Mouse (Mus musculus) heart, embryonic 15.5 days (tissue): ENCODE results near the gene Taf1. TPM values are rescaled to one million over a fixed set of nuclear protein-coding genes. Genes with fewer than 3 reads are reported as not detected.

Experiments used
- ATAC-seq: fragments of 200-750 bp; cut with Nextera tagmentation; replicated peaks from 2 replicates; pipeline ENCODE4 v1.8.0; 2017; ENCODE audit warnings: low read depth, moderate TSS enrichment; ENCODE audit not compliant: insufficient number of reproducible peaks, insufficient read depth, low FRiP score
- H3K27ac ChIP-seq: fragments of 300-500 bp; sonication (generic); 2 replicates; pipeline ENCODE4 v1.5.1; 2015; ENCODE audit warnings: mild to moderate bottlenecking, inconsistent platforms
- H3K27me3 ChIP-seq: fragments of 300-500 bp; sonication (generic); 2 replicates; pipeline ENCODE4 v1.6.1; 2015; ENCODE audit warnings: inconsistent platforms
- H3K36me3 ChIP-seq: fragments of 300-500 bp; sonication (generic); 2 replicates; pipeline ENCODE4 v1.6.1; 2015; ENCODE audit warnings: mild to moderate bottlenecking, inconsistent platforms
- H3K4me1 ChIP-seq: fragments of 300-500 bp; sonication (generic); replicated peaks from 2 replicates; pipeline ENCODE4 v1.6.1; 2015; ENCODE audit warnings: inconsistent platforms
- H3K4me2 ChIP-seq: fragments of 300-500 bp; sonication (generic); 2 replicates; pipeline ENCODE4 v1.6.1; 2015; ENCODE audit warnings: inconsistent platforms, mild to moderate bottlenecking, moderate library complexity
- H3K4me3 ChIP-seq: fragments of 300-500 bp; sonication (generic); 2 replicates; pipeline ENCODE4 v1.5.1; 2015; ENCODE audit warnings: mild to moderate bottlenecking, inconsistent platforms
- H3K9ac ChIP-seq: fragments of 300-500 bp; sonication (generic); 2 replicates; pipeline ENCODE4 v1.6.1; 2015; ENCODE audit warnings: mild to moderate bottlenecking, inconsistent platforms
- H3K9me3 ChIP-seq: fragments of 300-500 bp; sonication (generic); replicated peaks from 2 replicates; pipeline ENCODE4 v1.6.1; 2016; ENCODE audit warnings: inconsistent platforms
- WGBS: fragments of 180-500 bp; shearing (Covaris S2); methylation state at CpG from one replicate; pipeline ENCODE4 v1.1.7; 2015; ENCODE audit warnings: mixed read lengths; 5-methylcytosine and 5-hydroxymethylcytosine counted together
- polyA plus RNA-seq: library from polyadenylated mRNA; unstranded; fragments of >200 nt; fragmentation: Nextera tagmentation; extraction: Ambion mirVana; gene quantifications from 2 replicates; pipeline ENCODE4 v1.2.1, GENCODE M21; 2015

Taf1 gene
- polyA plus RNA-seq, 1 experiment from 2014 or later, result 6.3 TPM

DNA sequence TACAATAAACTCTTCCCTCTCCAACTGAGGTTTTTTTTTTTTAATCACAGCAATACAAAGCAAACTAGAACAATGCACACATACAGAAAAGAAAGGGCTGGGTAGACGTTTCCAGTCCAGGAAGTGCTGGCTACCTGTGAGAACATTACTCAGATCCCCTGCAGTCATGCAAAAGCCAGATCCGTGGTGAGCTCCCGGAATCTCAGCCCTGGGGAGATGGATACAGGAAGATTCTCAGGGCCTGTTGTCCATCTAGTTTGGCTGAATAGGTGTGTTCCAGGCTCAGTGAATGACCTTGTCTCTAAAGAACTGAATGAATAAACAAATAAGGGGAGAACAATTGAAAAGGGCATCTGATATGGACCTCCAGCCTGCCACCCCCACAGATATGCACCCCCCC, 90.0 kb downstream of the Taf1 start:
- whole genome bisulfite sequencing, result 55% methylated on average over 3 of the region's 3 CpGs
- ATAC-seq, result no peak
- Histone ChIP-seq H3K4me2 (no peak overlapping the region), H3K27me3 (peaks cover 14% of the 10 kb centered on the region), H3K9ac (no peak overlapping the region), H3K9me3 (no peaks in the 10 kb centered on the region), H3K4me1 (no peaks in the 10 kb centered on the region), H3K36me3 (no peaks in the 10 kb centered on the region), H3K4me3 (no peak overlapping the region), H3K27ac (no peak overlapping the region)

DNA sequence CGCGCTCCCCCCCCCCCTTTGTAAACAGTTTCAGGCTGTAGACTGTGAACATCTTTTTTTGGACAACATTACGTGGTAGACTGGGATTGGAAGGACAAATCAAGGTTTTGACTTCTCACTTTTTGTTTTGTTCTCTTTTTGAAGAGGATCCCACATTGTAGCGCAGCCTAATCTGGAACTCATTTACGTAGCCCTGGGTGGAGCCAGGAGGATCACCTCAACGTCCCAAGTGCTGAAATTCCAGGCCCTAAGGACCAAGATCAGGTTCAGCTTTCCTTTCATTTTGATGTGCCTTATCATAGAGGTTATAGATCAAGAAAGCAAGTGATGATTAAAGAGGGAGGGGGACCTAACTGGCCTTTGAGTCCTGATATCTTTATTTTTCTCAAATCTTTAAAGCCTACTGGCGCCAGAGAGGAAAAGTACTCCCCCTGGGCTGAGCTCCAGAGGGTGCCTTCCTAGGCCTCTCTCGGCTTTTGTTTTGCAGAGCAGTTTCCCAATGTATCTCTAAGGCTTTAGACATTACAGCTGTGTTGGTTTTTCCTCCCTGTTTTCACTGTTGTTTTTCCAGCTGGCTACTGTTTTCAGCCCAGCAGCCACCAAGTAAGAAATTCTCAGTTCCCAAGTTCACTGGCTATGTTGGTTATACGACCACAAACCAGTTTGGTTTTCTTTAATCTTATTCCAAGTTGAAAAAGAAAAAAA, 104.4 kb downstream of the Taf1 start:
- 40% methylated on average over 8 of the region's 9 CpGs for WGBS
- ATAC-seq, result no peak
- Histone ChIP-seq H3K4me2 (no peak overlapping the region), H3K4me1 (no peaks in the 10 kb centered on the region), H3K9me3 (no peaks in the 10 kb centered on the region), H3K36me3 (no peaks in the 10 kb centered on the region), H3K27ac (no peak overlapping the region), H3K27me3 (0 out of 2 replicates have a peak, but pooled peaks cover 3% of the 10 kb centered on the region), H3K9ac (no peak overlapping the region), H3K4me3 (no peak overlapping the region)

DNA sequence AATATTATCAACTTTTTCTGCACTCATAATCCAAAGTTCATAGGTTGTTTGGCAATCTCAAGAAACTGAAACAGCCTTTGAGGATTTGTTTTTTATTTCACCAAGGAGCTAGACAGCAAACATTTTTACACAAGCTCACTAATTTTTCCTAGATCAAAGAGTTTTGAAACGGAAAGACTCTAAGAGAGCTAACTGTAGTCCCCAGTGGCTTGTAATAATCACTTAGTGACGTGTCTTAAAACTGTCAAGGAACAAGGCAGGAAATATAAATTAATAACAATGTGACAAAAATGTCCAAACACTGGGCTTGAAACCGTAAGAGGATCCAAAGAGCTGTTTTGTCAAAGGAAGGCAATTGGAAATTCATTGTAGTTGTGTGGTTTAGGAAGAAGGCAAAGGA, 106.3 kb downstream of the Taf1 start:
- 35% methylated on average over 3 of the region's 3 CpGs for WGBS
- H3K27ac ChIP-seq, result 0 out of 2 replicates have a peak overlapping the region, but pooled peaks have one; percentile 26

DNA sequence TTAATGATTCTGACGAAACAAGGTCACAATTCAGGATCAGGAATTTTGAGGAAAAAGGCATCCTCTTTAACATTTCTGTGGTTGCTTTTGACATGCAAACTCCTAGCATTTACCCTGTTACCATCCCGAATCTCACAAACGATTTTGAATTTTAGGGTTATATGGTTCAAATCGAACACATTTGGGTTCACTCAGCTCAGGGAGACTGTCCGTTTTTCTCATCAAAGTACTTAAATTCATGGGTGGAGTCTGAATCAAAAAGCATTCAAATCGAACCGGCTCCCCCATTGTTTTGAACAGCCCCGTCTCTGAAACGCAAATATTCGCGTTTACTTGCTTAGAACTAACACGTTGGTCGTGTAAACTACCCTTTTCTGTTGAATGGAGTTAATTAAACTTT, 106.8 kb downstream of the Taf1 start:
- Histone ChIP-seq H3K27me3 (0 out of 2 replicates have a peak, but pooled peaks cover 3% of the 10 kb centered on the region), H3K27ac (peak overlapping the region; percentile 26), H3K36me3 (0 out of 2 replicates have a peak, but pooled peaks cover 4% of the 10 kb centered on the region), H3K9ac (0 out of 2 replicates have a peak overlapping the region, but pooled peaks have one; percentile 7), H3K9me3 (no peaks in the 10 kb centered on the region), H3K4me2 (peak overlapping the region; percentile 50), H3K4me1 (0 out of 2 replicates have a peak, but pooled peaks cover 3% of the 10 kb centered on the region), H3K4me3 (peak overlapping the region; percentile 77)
- no peak for ATAC-seq
- 15% methylated on average over 13 of the region's 13 CpGs for WGBS

More for the DNA sequence above, 106.3 kb downstream of the Taf1 start:
- ATAC-seq, result no peak
- Histone ChIP-seq H3K4me1 (0 out of 2 replicates have a peak, but pooled peaks cover 3% of the 10 kb centered on the region), H3K9me3 (no peaks in the 10 kb centered on the region), H3K4me3 (peak overlapping the region; percentile 77; the same call in 1 of the 2 replicates), H3K9ac (no peak overlapping the region), H3K27me3 (0 out of 2 replicates have a peak, but pooled peaks cover 3% of the 10 kb centered on the region), H3K4me2 (peak overlapping the region; percentile 50), H3K36me3 (0 out of 2 replicates have a peak, but pooled peaks cover 2% of the 10 kb centered on the region)

DNA sequence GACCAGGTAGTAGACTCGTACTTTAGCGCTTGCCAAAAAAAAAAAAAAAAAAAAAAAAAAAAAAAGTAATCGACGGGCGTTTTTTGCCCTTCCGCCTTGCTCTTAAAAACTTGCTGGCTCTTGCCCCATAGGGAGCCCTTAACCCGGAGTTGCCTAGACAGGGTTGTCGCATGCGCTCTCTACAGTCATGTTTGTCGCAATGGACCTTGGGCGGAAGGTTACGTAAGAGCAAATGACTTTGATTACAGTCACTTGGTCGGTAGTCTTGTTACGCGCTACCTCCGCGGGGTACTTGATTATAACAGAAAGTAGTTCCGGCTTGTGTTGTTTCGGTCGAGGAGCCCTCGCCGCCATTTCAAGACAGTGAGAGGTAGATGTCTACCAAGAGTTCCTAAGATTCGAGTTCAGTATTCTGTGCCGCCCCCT, 107.2 kb downstream of the Taf1 start, which contains the start of gene Ogt:
Ogt (plus strand) TSS at position 320 of the 426 bp plus-strand sequence.
- peak within 1 kb of the TSS; percentile 77 for H3K4me3 ChIP-seq
- H3K27ac ChIP-seq, result peak within 1 kb of the TSS; percentile 79
- 0 out of 2 replicates have a peak, but pooled peaks cover 3% of the 10 kb centered on the region for H3K27me3 ChIP-seq
- WGBS, result 9% methylated on average over 24 of the region's 24 CpGs
- 0 out of 2 replicates have a peak, but pooled peaks cover 3% of the 10 kb centered on the region for H3K4me1 ChIP-seq
- peak within 1 kb of the TSS; percentile 61 for H3K4me2 ChIP-seq
- H3K9ac ChIP-seq, result peak within 1 kb of the TSS; percentile 77
- no peaks in the 10 kb centered on the region for H3K9me3 ChIP-seq
- 0 out of 2 replicates have a peak, but pooled peaks cover 4% of the 10 kb centered on the region for H3K36me3 ChIP-seq
- peak; percentile 91 for ATAC-seq

DNA sequence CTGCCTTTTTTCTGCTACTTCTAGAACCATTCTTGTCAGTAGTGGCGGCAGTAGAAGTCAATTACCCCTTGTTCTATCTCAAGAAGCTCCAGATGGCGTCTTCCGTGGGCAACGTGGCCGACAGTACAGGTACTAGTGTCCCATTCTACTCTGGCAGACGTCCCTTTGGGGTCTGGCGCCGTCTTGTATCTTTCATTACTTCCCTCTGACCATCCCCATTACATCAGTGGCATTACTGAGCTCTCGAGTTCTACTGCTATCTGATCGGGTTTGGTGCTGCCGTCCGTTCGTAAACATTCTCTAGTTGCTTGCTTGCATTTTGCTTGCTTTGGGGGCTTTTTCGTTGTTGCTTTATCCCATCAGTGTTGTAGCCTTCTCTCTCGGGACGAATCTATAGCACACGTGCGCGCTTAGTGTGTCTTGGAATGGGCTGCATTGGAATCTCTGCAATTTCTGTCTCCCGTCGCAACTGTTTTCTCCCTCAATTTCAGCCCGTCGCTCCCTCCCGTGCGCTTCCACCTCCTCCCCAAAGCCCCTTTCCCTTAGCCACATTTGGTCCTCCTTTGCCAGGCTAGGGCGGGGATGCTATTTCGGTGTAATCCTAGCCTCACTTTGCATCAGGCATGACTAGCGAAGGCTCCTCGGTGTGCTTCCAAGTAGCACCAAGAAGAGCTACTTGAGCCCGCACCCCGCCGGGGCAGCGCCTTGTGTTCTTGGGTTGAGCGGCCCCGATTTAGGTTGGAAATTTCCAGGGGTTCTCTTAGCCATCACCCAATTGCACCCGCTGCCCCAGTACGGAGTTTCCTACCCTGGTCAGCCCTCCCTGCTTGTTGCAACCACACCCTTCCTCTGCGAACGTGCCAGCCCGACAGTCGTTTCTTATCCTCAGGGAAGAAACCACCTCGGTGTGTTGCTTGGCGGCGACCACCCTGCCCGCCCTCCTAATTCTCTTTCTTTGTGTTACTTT, 107.9 kb downstream of the Taf1 start:
- H3K4me3 ChIP-seq, result peak overlapping the region; percentile 77
- WGBS, result 7% methylated on average over 45 of the region's 45 CpGs
- H3K9ac ChIP-seq, result peak overlapping the region; percentile 77
- 0 out of 2 replicates have a peak, but pooled peaks cover 3% of the 10 kb centered on the region for H3K4me1 ChIP-seq
- H3K27ac ChIP-seq, result peak overlapping the region; percentile 79
- 0 out of 2 replicates have a peak, but pooled peaks cover 4% of the 10 kb centered on the region for H3K36me3 ChIP-seq
- H3K27me3 ChIP-seq, result 0 out of 2 replicates have a peak, but pooled peaks cover 3% of the 10 kb centered on the region
- H3K4me2 ChIP-seq, result peak overlapping the region; percentile 61
- peak; percentile 47; the same call in 1 of the 2 replicates for ATAC-seq
- no peaks in the 10 kb centered on the region for H3K9me3 ChIP-seq

DNA sequence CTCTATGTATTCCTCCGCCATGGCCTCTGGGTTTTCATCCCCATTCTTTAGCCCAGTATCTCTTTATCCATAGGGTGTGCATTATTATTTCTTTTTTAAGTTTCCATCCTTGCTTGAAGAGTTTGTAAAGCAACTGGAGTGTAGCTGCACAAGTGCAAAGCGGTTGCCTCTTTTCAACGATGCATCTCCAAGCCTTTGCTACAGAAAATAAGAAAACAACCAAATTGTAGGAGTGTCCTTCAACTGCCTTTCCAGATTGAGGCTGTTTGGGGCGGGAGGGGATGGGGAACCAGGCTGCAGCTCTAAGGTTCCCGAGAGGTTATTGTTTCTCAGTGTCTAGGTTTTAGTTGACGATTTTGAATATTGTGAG, 108.6 kb downstream of the Taf1 start:
- Histone ChIP-seq H3K4me1 (0 out of 2 replicates have a peak, but pooled peaks cover 3% of the 10 kb centered on the region), H3K9me3 (no peaks in the 10 kb centered on the region), H3K36me3 (0 out of 2 replicates have a peak, but pooled peaks cover 4% of the 10 kb centered on the region), H3K27me3 (0 out of 2 replicates have a peak, but pooled peaks cover 3% of the 10 kb centered on the region), H3K4me2 (peak overlapping the region; percentile 61), H3K4me3 (peak overlapping the region; percentile 77), H3K27ac (peak overlapping the region; percentile 79), H3K9ac (peak overlapping the region; percentile 77)
- ATAC-seq, result no peak
- WGBS, result 14% methylated on average over 6 of the region's 6 CpGs

DNA sequence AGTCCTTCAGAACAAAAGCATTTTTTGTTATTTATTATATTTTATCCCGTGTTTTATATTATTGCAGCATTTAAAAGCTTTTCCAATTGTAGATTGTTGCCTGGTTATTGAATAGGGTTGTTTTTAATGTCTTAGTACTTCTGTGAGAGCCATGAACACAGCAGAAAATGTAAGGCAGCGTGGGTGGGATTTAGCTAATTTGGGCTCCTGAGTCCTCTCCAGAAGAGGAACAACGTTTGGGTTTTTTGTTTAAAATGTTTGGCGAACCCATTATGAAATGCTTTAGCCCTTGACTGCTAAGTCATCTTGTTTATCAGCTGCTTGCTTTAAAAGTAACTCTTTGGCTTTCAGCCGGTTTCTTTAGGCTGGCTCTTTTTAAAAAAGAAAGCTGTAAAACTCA, 109.6 kb downstream of the Taf1 start:
- 13% methylated on average over 5 of the region's 5 CpGs for WGBS

DNA sequence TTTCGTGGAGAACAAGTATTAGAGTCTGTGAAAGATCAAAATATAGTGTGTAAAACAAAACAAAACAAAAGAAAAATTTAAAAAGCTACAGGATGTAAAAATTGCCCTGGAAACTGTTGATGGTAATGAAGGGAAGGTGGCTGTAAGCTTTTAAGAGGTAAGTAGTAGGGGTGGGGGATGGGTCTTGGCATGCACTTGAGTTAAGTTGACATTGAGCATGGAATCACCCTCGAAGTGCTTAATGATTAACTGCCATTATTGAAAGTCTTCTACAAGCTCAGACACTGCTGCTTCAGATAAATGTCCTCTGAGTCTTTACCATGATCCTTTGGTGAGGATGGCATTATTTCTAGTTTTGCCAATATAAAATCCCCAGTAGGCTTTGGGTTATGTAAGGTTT, 112.8 kb downstream of the Taf1 start:
- Histone ChIP-seq H3K27me3 (no peaks in the 10 kb centered on the region), H3K36me3 (0 out of 2 replicates have a peak, but pooled peaks cover 4% of the 10 kb centered on the region), H3K9me3 (no peaks in the 10 kb centered on the region), H3K4me2 (no peak overlapping the region), H3K4me1 (0 out of 2 replicates have a peak, but pooled peaks cover 5% of the 10 kb centered on the region), H3K4me3 (no peak overlapping the region), H3K27ac (no peak overlapping the region), H3K9ac (no peak overlapping the region)
- 56% methylated on average over 2 of the region's 2 CpGs for WGBS
- no peak for ATAC-seq

More for the DNA sequence above, 109.6 kb downstream of the Taf1 start:
- no peak for ATAC-seq
- 0 out of 2 replicates have a peak, but pooled peaks cover 4% of the 10 kb centered on the region for H3K36me3 ChIP-seq
- H3K27me3 ChIP-seq, result no peaks in the 10 kb centered on the region
- no peaks in the 10 kb centered on the region for H3K9me3 ChIP-seq
- H3K27ac ChIP-seq, result no peak overlapping the region
- 0 out of 2 replicates have a peak, but pooled peaks cover 5% of the 10 kb centered on the region for H3K4me1 ChIP-seq
- H3K9ac ChIP-seq, result no peak overlapping the region
- H3K4me3 ChIP-seq, result peak overlapping the region; percentile 77
- peak overlapping the region; percentile 61 for H3K4me2 ChIP-seq

DNA sequence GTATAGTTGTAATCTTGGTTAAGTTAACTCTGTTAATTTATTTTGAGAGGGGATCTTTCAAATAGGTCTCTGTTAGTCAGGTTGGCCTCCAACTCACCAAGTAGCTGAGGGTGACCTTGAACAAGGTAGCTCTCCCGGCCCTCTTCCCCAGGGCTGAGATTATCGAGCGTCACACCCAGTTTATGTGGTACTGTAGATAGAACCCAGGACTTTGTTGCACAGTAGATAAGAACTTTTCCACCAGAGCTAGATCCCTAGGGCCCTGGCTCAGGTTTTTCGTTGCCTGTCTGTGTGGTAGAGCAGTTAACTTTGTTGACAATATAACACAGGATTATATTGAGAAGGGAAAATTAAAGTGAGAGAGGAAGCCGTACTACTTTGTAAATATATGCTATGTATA, 114.1 kb downstream of the Taf1 start:
- H3K4me3 ChIP-seq, result no peak overlapping the region
- no peak overlapping the region for H3K27ac ChIP-seq
- H3K4me2 ChIP-seq, result no peak overlapping the region
- no peak for ATAC-seq
- H3K9me3 ChIP-seq, result no peaks in the 10 kb centered on the region
- H3K36me3 ChIP-seq, result 0 out of 2 replicates have a peak, but pooled peaks cover 4% of the 10 kb centered on the region
- no peak overlapping the region for H3K9ac ChIP-seq
- 55% methylated on average over 5 of the region's 5 CpGs for WGBS
- H3K27me3 ChIP-seq, result no peaks in the 10 kb centered on the region
- 0 out of 2 replicates have a peak, but pooled peaks cover 5% of the 10 kb centered on the region for H3K4me1 ChIP-seq
